Mouse (Mus musculus) kidney, embryonic 15.5 days (tissue): ENCODE measurements around the gene Kifc3. TPM values are rescaled to one million over a fixed set of nuclear protein-coding genes. Genes with fewer than 3 reads are reported as not detected.

Experiments
- ATAC-seq: fragments of 200-750 bp; cut with Nextera tagmentation; replicated peaks from 2 replicates; pipeline ENCODE4 v1.8.0; 2017; ENCODE audit warnings: moderate TSS enrichment; ENCODE audit not compliant: low FRiP score
- H3K27ac ChIP-seq: fragments of 300-500 bp; sonication (generic); 2 replicates; pipeline ENCODE4 v1.5.1; 2015; ENCODE audit warnings: mild to moderate bottlenecking, inconsistent platforms
- H3K27me3 ChIP-seq: fragments of 300-500 bp; sonication (generic); 2 replicates; pipeline ENCODE4 v1.6.1; 2015; ENCODE audit warnings: inconsistent platforms
- H3K36me3 ChIP-seq: fragments of 300-500 bp; sonication (generic); 2 replicates; pipeline ENCODE4 v1.6.1; 2015; ENCODE audit warnings: inconsistent platforms
- H3K4me1 ChIP-seq: fragments of 300-500 bp; sonication (generic); 2 replicates; pipeline ENCODE4 v1.6.1; 2015; ENCODE audit warnings: inconsistent platforms
- H3K4me2 ChIP-seq: fragments of 300-500 bp; sonication (generic); 2 replicates; pipeline ENCODE4 v1.6.1; 2015; ENCODE audit warnings: moderate library complexity, mild to moderate bottlenecking, inconsistent platforms
- H3K4me3 ChIP-seq: fragments of 300-500 bp; sonication (generic); replicated peaks from 2 replicates; pipeline ENCODE4 v1.5.1; 2015; ENCODE audit warnings: mild to moderate bottlenecking, inconsistent platforms
- H3K9ac ChIP-seq: fragments of 300-500 bp; sonication (generic); 2 replicates; pipeline ENCODE4 v1.6.1; 2015; ENCODE audit warnings: mild to moderate bottlenecking, inconsistent platforms
- H3K9me3 ChIP-seq: fragments of 300-500 bp; sonication (generic); replicated peaks from 2 replicates; pipeline ENCODE4 v1.6.1; 2016; ENCODE audit warnings: inconsistent platforms
- WGBS: fragments of 180-500 bp; shearing (Covaris S2); methylation state at CpG from one replicate; pipeline ENCODE4 v1.1.7; 2015; ENCODE audit warnings: mixed read lengths; 5-methylcytosine and 5-hydroxymethylcytosine counted together
- polyA plus RNA-seq: library from polyadenylated mRNA; unstranded; fragments of >200 nt; fragmentation: Nextera tagmentation; extraction: Ambion mirVana; gene quantifications from 2 replicates; pipeline ENCODE4 v1.2.1, GENCODE M21; 2015

Gene Kifc3
- polyA plus RNA-seq, 1 experiment from 2014 or later = 28.8 TPM

DNA sequence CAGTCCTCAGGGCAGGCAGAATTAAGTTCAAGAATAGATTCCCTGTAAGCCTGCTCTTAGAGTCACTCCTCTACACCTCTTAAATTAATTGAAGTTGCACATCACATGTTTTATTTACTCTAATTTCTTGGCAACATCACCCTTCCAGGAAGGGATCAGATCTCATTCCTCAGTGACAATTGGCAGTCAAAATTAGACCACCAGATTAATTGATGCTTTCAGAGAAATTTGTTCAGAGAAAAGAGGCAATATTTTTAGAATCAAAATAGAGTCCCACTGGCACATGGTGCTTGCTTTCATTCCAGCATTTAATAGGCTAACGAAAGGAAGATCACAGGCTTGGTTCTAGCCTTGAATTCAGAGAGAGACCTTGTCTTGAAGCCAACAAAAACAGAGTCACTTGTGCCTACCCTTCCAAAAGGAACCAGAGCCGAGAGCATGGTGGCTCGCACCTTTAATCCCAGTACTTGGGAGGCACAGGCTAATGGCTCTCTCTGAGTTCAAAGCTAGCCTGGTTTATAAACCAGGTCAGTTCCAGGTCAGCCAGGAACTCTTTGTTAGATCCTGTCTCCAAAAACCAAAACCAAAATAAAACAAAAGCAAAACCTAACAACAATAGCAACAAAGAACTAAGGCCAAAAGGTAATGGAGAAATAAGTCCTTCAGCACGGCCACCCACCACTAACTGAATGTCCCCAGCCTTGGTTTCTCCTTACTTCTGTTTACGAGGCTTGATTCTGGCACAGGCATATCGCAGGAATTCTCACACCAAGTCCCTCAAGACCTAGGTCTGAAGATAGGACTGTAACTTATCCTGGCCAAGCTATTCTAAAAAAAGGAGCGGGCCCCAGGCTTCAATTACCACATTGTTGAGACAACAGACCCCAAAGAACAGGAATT is 23.9 kb upstream of the Kifc3 start:
- Histone ChIP-seq H3K9ac (no peak overlapping the region), H3K4me3 (no peak overlapping the region), H3K4me1 (peaks cover 11% of the 10 kb centered on the region; the same call in 1 of the 2 replicates), H3K27ac (no peak overlapping the region), H3K27me3 (no peaks in the 10 kb centered on the region), H3K36me3 (no peaks in the 10 kb centered on the region), H3K4me2 (no peak overlapping the region), H3K9me3 (no peaks in the 10 kb centered on the region)
- WGBS = 37% methylated on average over 7 of the region's 7 CpGs
- no peak for ATAC-seq

DNA sequence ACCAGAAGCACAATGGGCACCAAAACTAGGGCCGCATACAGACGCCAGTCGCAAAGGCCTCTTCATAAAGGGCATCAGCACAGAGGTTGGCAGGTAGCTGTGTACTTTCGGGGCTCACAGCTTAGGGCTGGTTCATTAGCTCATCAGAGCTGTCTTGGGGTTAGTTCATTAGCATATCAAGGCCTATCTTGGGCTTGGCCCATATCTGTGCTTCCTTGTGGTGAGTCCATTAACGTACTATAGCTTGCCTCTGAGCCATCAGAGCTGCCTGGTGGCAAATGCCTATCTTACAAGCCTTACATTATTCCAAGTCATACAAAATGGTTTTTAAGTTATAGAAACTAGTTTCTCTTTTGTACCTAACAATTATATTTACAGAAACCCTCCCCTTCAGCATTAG is 21.4 kb upstream of the Kifc3 start:
- Histone ChIP-seq H3K4me3 (no peak overlapping the region), H3K27ac (no peak overlapping the region), H3K4me2 (no peak overlapping the region), H3K36me3 (no peaks in the 10 kb centered on the region), H3K9ac (no peak overlapping the region), H3K9me3 (no peaks in the 10 kb centered on the region), H3K27me3 (no peaks in the 10 kb centered on the region), H3K4me1 (peaks cover 29% of the 10 kb centered on the region)
- ATAC-seq = no peak
- 95% methylated on average over 5 of the region's 5 CpGs for WGBS

GRCm38 (mm10) chr8:95221045-95221444 is 18.4 kb upstream of the Kifc3 start:
- Histone ChIP-seq H3K36me3 (no peaks in the 10 kb centered on the region), H3K27ac (peak overlapping the region; percentile 49), H3K27me3 (no peaks in the 10 kb centered on the region), H3K4me3 (no peak overlapping the region), H3K4me1 (peaks cover 20% of the 10 kb centered on the region), H3K4me2 (no peak overlapping the region), H3K9me3 (no peaks in the 10 kb centered on the region), H3K9ac (no peak overlapping the region)
- ATAC-seq = peak; percentile 61; the same call in 1 of the 2 replicates
- WGBS = 30% methylated on average over 2 of the region's 2 CpGs

GRCm38 (mm10) chr8:95220571-95220998 is 18.0 kb upstream of the Kifc3 start:
- H3K27ac ChIP-seq = peak overlapping the region; percentile 49
- no peaks in the 10 kb centered on the region for H3K36me3 ChIP-seq
- peak; percentile 64 for ATAC-seq
- H3K9ac ChIP-seq = no peak overlapping the region
- no peak overlapping the region for H3K4me3 ChIP-seq
- no peaks in the 10 kb centered on the region for H3K27me3 ChIP-seq
- no peaks in the 10 kb centered on the region for H3K9me3 ChIP-seq
- H3K4me1 ChIP-seq = peaks cover 19% of the 10 kb centered on the region
- 38% methylated on average over 7 of the region's 7 CpGs for WGBS
- no peak overlapping the region for H3K4me2 ChIP-seq

GRCm38 (mm10) chr8:95219623-95220022 is 17.0 kb upstream of the Kifc3 start:
- peaks cover 19% of the 10 kb centered on the region for H3K4me1 ChIP-seq
- H3K4me3 ChIP-seq = no peak overlapping the region
- WGBS = 93% methylated on average over 8 of the region's 8 CpGs
- H3K27ac ChIP-seq = no peak overlapping the region
- no peaks in the 10 kb centered on the region for H3K36me3 ChIP-seq
- ATAC-seq = no peak
- H3K9ac ChIP-seq = no peak overlapping the region
- H3K27me3 ChIP-seq = no peaks in the 10 kb centered on the region
- H3K4me2 ChIP-seq = no peak overlapping the region
- H3K9me3 ChIP-seq = no peaks in the 10 kb centered on the region

DNA sequence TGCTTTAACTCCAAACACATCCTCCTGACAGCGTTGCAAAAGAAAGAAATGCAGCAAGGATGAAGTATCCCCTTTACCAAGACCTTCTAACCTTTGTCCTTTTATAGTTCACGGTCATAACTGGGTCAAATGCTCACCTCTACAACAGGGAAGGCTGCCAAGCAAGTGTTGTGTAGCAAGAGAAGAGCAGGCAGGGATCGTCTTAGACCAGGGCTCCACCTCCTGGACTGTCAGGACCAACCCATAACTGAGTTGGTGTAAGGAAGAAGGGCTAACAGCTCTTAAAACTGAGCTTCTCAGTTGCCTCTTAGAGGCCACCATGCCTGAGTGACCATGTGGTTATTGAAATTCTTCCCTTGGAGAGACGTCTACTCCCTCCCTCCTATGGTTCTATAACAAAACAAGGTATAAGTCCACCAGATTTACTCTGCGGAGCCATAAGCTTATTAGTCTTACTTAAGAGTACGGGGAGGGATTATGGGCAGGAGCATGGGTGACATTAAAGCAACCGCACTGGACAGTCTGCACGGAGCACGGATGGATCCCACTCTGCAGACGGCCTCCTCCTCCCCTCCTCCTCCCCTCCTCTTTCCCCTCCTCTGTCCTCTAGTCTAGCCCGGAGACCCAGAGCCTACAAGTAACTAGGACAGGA is 13.2 kb upstream of the Kifc3 start:
- Histone ChIP-seq H3K36me3 (no peaks in the 10 kb centered on the region), H3K9me3 (no peaks in the 10 kb centered on the region), H3K4me1 (peaks cover 13% of the 10 kb centered on the region), H3K9ac (no peak overlapping the region), H3K4me2 (no peak overlapping the region), H3K27ac (no peak overlapping the region), H3K4me3 (no peak overlapping the region), H3K27me3 (no peaks in the 10 kb centered on the region)
- WGBS = 59% methylated on average over 11 of the region's 11 CpGs
- 0 out of 2 replicates have a peak, but pooled peaks have one; percentile 50 for ATAC-seq

DNA sequence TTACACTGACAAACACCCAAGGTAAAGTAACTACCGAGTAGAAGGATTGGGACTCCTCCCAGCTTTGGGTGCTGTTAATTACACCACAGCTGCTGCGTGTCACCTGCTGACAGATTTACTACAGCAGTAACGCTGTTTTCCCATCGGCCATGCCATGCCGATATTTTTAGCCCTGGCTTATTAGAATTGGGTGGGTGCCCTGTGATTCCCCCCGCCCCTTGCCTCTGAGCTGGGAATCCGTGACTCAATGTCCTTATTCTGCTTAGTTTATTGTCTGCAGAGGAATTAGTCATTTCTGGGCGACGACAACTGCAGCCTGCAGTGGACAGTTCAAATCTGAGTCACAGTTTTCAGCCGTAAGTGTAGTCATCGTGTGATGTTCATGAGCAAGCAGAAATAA is 7.3 kb upstream of the Kifc3 start:
- H3K9me3 ChIP-seq = no peaks in the 10 kb centered on the region
- H3K36me3 ChIP-seq = no peaks in the 10 kb centered on the region
- H3K4me1 ChIP-seq = peaks cover 16% of the 10 kb centered on the region
- H3K27me3 ChIP-seq = no peaks in the 10 kb centered on the region
- 0 out of 2 replicates have a peak overlapping the region, but pooled peaks have one; percentile 10 for H3K27ac ChIP-seq
- H3K9ac ChIP-seq = no peak overlapping the region
- peak overlapping the region; percentile 36 for H3K4me2 ChIP-seq
- ATAC-seq = peak; percentile 41; the same call in 1 of the 2 replicates
- no peak overlapping the region for H3K4me3 ChIP-seq
- 8% methylated on average over 11 of the region's 11 CpGs for WGBS

DNA sequence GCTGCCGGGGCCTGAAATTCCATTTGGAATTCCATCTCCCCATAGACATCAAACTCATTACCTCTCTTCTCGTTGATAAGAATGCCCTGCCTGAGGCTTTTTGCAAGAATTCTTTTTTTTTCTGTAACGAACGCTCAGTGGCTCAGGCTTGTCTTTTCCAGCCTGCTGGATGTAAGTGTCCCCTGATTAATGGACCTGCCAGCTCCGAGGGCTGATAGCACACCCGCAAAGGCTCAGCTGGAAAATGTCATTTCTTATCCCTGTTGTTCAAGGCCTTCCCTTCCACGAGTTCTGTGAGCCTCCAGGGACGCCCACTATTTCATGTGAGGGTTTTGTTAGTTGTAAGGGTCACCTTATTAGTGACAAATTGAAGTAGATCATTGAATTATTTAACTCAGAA is 3.3 kb upstream of the Kifc3 start:
- H3K36me3 ChIP-seq = no peaks in the 10 kb centered on the region
- no peak for ATAC-seq
- no peak overlapping the region for H3K4me3 ChIP-seq
- WGBS = 17% methylated on average over 8 of the region's 8 CpGs
- H3K9me3 ChIP-seq = no peaks in the 10 kb centered on the region
- H3K4me2 ChIP-seq = no peak overlapping the region
- H3K9ac ChIP-seq = no peak overlapping the region
- H3K27ac ChIP-seq = no peak overlapping the region
- H3K27me3 ChIP-seq = peaks cover 4% of the 10 kb centered on the region; the same call in 1 of the 2 replicates
- peaks cover 27% of the 10 kb centered on the region for H3K4me1 ChIP-seq

- H3K4me1 ChIP-seq = peaks cover 14% of the 10 kb centered on the region; the same call in 1 of the 2 replicates
- no peak overlapping the region for H3K27ac ChIP-seq
- H3K27me3 ChIP-seq = peaks cover 4% of the 10 kb centered on the region; the same call in 1 of the 2 replicates
- no peak overlapping the region for H3K4me3 ChIP-seq
- 20% methylated on average over 10 of the region's 10 CpGs for WGBS
- no peaks in the 10 kb centered on the region for H3K9me3 ChIP-seq
- H3K4me2 ChIP-seq = no peak overlapping the region
- peak; percentile 41; the same call in 1 of the 2 replicates for ATAC-seq
- no peaks in the 10 kb centered on the region for H3K36me3 ChIP-seq
- no peak overlapping the region for H3K9ac ChIP-seq
Observed at GRCm38 (mm10) chr8:95204039-95204380, 1.4 kb upstream of the Kifc3 start.

DNA sequence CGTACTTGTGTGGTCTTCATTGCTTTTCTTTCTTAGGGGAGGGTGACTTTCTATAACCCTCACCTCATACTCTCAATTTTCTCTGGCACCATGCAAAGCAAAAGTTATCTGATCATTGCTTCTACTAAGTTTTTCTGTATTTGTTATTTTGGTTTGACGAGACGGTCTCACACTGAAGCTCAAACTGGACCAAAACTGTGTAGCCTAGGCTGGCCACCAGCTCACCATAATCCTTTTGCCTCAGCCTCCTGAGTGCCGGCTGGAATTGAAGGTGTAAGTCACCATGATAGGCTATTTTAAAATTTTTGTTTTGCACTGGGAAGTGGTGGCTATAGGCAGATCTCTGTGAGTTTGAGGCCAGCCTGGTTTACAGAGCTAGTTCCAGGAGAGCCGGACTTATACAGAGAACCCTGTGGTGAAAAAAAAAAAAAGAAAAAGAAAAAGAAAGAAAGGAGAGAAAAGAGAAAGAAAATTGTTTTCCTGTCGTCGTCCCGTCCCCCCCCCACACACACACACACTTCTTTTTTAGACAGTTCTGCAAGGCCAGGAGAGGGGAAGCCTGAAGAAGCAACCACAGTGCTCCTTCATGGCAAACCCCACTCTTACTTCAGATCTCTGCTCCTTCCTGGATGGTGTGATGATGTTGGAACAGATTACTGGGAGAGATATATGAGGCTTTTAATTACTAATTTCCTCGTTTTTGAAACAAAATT is 870 bp upstream of the Kifc3 start:
- Histone ChIP-seq H3K36me3 (no peaks in the 10 kb centered on the region), H3K9ac (no peak overlapping the region), H3K9me3 (no peaks in the 10 kb centered on the region), H3K4me2 (no peak overlapping the region), H3K4me3 (no peak overlapping the region), H3K4me1 (peaks cover 14% of the 10 kb centered on the region; the same call in 1 of the 2 replicates), H3K27ac (no peak overlapping the region), H3K27me3 (peaks cover 4% of the 10 kb centered on the region; the same call in 1 of the 2 replicates)
- ATAC-seq = no peak
- 48% methylated on average over 9 of the region's 9 CpGs for WGBS

- Histone ChIP-seq H3K9ac (no peak overlapping the region), H3K4me2 (0 out of 2 replicates have a peak overlapping the region, but pooled peaks have one; percentile 5), H3K4me3 (no peak overlapping the region), H3K4me1 (peaks cover 14% of the 10 kb centered on the region; the same call in 1 of the 2 replicates), H3K36me3 (no peaks in the 10 kb centered on the region), H3K27ac (no peak overlapping the region), H3K9me3 (no peaks in the 10 kb centered on the region), H3K27me3 (peaks cover 4% of the 10 kb centered on the region; the same call in 1 of the 2 replicates)
- WGBS = 79% methylated on average over 8 of the region's 8 CpGs
- ATAC-seq = no peak
Observed at GRCm38 (mm10) chr8:95202056-95202570, 499 bp downstream of the Kifc3 start.
